Mouse (Mus musculus) embryonic facial prominence, embryonic 15.5 days (tissue): ENCODE data around the gene Tgds. TPM values are rescaled to one million over a fixed set of nuclear protein-coding genes. Genes with fewer than 3 reads are reported as not detected.
A peak's percentile ranks its signal among the peaks of the same experiment; 100 is the strongest.

Experiments
- ATAC-seq: fragments of 200-750 bp; cut with Nextera tagmentation; 2 replicates; pipeline ENCODE4 v1.8.0; 2017; ENCODE audit warnings: low read depth, moderate TSS enrichment; ENCODE audit not compliant: insufficient number of reproducible peaks, low FRiP score, low TSS enrichment
- H3K27ac ChIP-seq: fragments of 300-500 bp; sonication (generic); replicated peaks from 2 replicates; pipeline ENCODE4 v1.5.1; 2015; ENCODE audit warnings: mild to moderate bottlenecking, inconsistent platforms
- H3K27me3 ChIP-seq: fragments of 300-500 bp; sonication (generic); 2 replicates; pipeline ENCODE4 v1.6.1; 2015; ENCODE audit warnings: inconsistent platforms
- H3K36me3 ChIP-seq: fragments of 300-500 bp; sonication (generic); 2 replicates; pipeline ENCODE4 v1.6.1; 2015; ENCODE audit warnings: mild to moderate bottlenecking, inconsistent platforms
- H3K4me1 ChIP-seq: fragments of 300-500 bp; sonication (generic); 2 replicates; pipeline ENCODE4 v1.6.1; 2015; ENCODE audit warnings: inconsistent platforms
- H3K4me2 ChIP-seq: fragments of 300-500 bp; sonication (generic); replicated peaks from 2 replicates; pipeline ENCODE4 v1.6.1; 2015; ENCODE audit warnings: mild to moderate bottlenecking, inconsistent platforms
- H3K4me3 ChIP-seq: fragments of 300-500 bp; sonication (generic); replicated peaks from 2 replicates; pipeline ENCODE4 v1.5.1; 2015; ENCODE audit warnings: mild to moderate bottlenecking, inconsistent platforms
- H3K9ac ChIP-seq: fragments of 300-500 bp; sonication (generic); 2 replicates; pipeline ENCODE4 v1.6.1; 2015; ENCODE audit warnings: inconsistent platforms
- H3K9me3 ChIP-seq: fragments of 300-500 bp; sonication (generic); replicated peaks from 2 replicates; pipeline ENCODE4 v1.6.1; 2016; ENCODE audit warnings: inconsistent platforms
- whole genome bisulfite sequencing: fragments of 180-500 bp; shearing (Covaris S2); methylation state at CpG from one replicate; pipeline ENCODE4 v1.1.7; 2015; 5-methylcytosine and 5-hydroxymethylcytosine counted together
- polyA plus RNA-seq: library from polyadenylated mRNA; unstranded; fragments of >200 nt; fragmentation: Nextera tagmentation; extraction: Ambion mirVana; gene quantifications from 2 replicates; pipeline ENCODE4 v1.2.1, GENCODE M21; 2015

The Tgds gene
- 32.8 and 34.0 TPM in 2 replicates for polyA plus RNA-seq

DNA sequence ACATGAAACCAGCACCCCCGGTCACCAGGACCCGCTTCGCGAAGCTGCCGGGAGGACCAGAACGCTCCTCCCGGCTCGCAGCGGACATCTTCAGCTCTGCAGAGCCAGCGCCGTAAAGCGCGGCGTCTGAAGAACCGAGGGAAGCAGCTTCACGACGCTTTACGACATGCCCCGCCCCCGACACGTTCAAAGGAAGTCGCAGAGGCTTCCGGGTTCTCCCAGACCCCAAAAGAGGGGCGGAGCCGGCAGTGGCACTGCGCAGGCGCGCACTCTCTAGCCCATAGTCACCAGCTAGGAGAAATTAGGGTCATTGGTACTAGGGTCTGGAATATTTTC lies at the start of gene Tgds:
Gene Tgds, minus strand, starts transcription at position 114 of the 336 bp plus-strand sequence.
- Histone ChIP-seq H3K4me1 (peaks cover 25% of the 10 kb centered on the region), H3K9me3 (no peaks in the 10 kb centered on the region), H3K27me3 (no peaks in the 10 kb centered on the region), H3K4me2 (peak within 1 kb of the TSS; percentile 74), H3K4me3 (peak within 1 kb of the TSS; percentile 81), H3K9ac (peak within 1 kb of the TSS; percentile 52), H3K36me3 (peaks cover 17% of the 10 kb centered on the region; the same call in 1 of the 2 replicates), H3K27ac (peak within 1 kb of the TSS; percentile 58; the same call in 1 of the 2 replicates)
- peak; percentile 80 for ATAC-seq
- 0% methylated on average over 28 of the region's 28 CpGs for whole genome bisulfite sequencing

DNA sequence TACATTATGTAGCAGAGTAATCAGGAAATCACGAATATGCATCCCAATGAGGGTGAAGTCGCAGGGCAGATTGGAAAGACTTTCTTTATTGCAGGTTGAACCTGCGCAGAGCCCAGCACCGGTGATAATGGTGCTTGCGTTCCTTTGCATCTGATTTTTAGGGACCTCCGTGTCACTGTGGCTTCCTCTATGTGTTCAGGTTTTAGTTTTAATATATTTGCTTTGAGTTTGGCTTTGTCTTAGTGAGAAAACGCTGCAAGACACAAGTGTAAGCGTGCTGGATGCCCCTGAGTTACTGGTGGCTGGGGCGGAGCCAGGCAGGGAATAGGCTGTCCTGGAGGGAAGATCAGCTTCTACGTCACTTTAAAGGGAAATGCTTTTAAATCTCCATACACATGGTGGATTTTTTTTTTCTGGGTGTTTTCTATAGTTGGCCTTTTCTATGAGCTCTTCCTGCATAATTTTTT lies 48.2 kb upstream of the Tgds start:
- H3K9ac ChIP-seq: no peak overlapping the region
- H3K27ac ChIP-seq: peak overlapping the region; percentile 85
- peak overlapping the region; percentile 55 for H3K4me3 ChIP-seq
- peak; percentile 76; the same call in 1 of the 2 replicates for ATAC-seq
- peak overlapping the region; percentile 76 for H3K4me2 ChIP-seq
- H3K9me3 ChIP-seq: no peaks in the 10 kb centered on the region
- WGBS: 4% methylated on average over 10 of the region's 10 CpGs
- H3K36me3 ChIP-seq: no peaks in the 10 kb centered on the region
- no peaks in the 10 kb centered on the region for H3K27me3 ChIP-seq
- no peaks in the 10 kb centered on the region for H3K4me1 ChIP-seq

DNA sequence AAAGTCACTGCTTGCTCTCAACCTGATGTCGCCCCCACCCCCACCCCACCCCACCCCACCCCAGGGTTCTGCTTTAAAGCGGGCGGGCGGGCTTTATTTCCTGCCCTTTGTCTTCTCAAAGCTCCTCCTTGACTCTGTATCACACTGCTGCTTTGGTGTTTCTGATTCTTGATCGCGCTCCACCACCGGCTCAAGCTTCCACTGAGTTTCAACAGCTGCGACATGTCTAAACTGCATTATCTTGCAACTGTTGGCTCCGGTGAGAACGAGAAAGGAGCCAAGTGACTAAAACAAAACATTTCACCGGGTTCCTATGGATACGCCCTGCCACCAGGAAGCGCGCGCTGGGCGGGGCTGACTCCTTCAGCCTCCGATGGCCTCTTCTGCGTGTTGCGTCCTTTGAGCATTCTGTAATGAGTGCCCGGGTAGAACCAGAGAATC lies 47.6 kb upstream of the Tgds start:
- peak overlapping the region; percentile 76 for H3K4me2 ChIP-seq
- H3K4me3 ChIP-seq: peak overlapping the region; percentile 55
- no peaks in the 10 kb centered on the region for H3K9me3 ChIP-seq
- H3K27ac ChIP-seq: peak overlapping the region; percentile 85
- H3K4me1 ChIP-seq: no peaks in the 10 kb centered on the region
- H3K9ac ChIP-seq: peak overlapping the region; percentile 28; the same call in 1 of the 2 replicates
- H3K36me3 ChIP-seq: no peaks in the 10 kb centered on the region
- WGBS: under 1% methylated on average over 20 of the region's 20 CpGs
- H3K27me3 ChIP-seq: no peaks in the 10 kb centered on the region
- ATAC-seq: peak; percentile 80; the same call in 1 of the 2 replicates

DNA sequence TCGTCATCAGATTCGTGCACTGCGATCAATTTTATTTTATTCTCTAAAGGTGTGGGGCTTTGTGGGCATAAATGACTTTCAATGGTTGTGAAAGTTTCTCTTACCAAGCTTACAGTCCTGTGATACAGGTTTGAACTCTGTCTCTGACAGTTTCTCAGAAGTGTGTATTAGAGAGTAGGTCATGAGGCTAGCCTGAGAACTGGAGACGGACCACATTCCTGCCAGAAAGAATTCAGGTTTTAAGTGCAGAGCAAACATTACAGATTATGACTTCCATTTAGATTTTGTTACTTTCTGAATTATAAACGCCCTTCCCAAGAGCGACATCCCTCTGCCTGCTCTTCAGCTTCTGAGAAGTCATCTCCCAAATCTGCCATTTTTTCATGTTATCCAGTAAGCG lies 47.1 kb upstream of the Tgds start:
- no peak for ATAC-seq
- no peaks in the 10 kb centered on the region for H3K4me1 ChIP-seq
- peak overlapping the region; percentile 85 for H3K27ac ChIP-seq

DNA sequence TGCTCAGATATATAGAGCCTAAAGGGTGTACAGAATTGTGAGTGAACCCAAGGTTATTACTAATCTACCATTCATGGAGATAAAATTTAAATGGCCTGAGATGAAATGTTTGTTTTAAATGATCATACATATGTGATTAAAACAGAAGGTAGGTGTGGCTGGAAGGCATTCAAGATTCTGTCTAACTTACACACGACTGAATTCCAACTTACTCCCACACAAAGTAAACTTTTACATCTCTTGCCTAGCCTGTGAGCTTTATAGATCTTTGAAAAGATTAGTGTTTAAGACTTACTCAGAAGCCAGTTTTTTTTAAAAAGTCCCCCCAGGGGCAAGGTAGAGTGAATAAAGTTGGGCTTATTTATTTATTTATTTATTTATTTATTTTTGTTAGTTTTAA lies 46.7 kb upstream of the Tgds start:
- no peak for ATAC-seq
- H3K4me2 ChIP-seq: no peak overlapping the region
- no peaks in the 10 kb centered on the region for H3K4me1 ChIP-seq

More for the DNA sequence above, 47.1 kb upstream of the Tgds start:
- no peaks in the 10 kb centered on the region for H3K36me3 ChIP-seq
- peak overlapping the region; percentile 76 for H3K4me2 ChIP-seq
- WGBS: 32% methylated on average over 7 of the region's 7 CpGs
- H3K27me3 ChIP-seq: no peaks in the 10 kb centered on the region
- peak overlapping the region; percentile 55 for H3K4me3 ChIP-seq
- no peaks in the 10 kb centered on the region for H3K9me3 ChIP-seq
- H3K9ac ChIP-seq: 0 out of 2 replicates have a peak overlapping the region, but pooled peaks have one; percentile 28

DNA sequence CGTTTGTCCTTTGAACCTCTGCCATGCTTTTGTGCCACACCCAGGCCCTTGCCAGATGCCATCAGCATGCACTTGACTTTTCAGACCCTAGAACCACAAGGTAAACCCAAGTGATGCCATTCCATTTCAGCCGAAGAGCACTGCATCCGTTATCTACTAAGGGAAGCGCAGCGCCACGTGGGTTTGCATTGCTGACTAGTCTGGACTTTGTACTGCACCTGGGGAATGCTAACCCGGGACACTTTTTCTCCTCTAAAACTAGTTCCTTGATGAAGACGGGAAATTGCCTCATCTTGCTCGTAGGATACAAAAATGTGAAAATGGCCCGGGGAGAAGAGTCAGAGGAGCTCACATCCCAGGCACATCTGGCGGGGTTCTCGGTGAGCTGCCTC lies 43.1 kb upstream of the Tgds start:
- Histone ChIP-seq H3K4me1 (no peaks in the 10 kb centered on the region), H3K4me2 (no peak overlapping the region), H3K27me3 (no peaks in the 10 kb centered on the region), H3K4me3 (no peak overlapping the region), H3K9ac (no peak overlapping the region), H3K27ac (no peak overlapping the region), H3K9me3 (no peaks in the 10 kb centered on the region), H3K36me3 (no peaks in the 10 kb centered on the region)
- 61% methylated on average over 12 of the region's 12 CpGs for WGBS
- ATAC-seq: no peak

More for the DNA sequence above, 46.7 kb upstream of the Tgds start:
- Histone ChIP-seq H3K27ac (no peak overlapping the region), H3K9ac (no peak overlapping the region), H3K36me3 (no peaks in the 10 kb centered on the region), H3K4me3 (no peak overlapping the region), H3K9me3 (no peaks in the 10 kb centered on the region), H3K27me3 (no peaks in the 10 kb centered on the region)
- 36% methylated on average over 1 of the region's 1 CpGs for WGBS

DNA sequence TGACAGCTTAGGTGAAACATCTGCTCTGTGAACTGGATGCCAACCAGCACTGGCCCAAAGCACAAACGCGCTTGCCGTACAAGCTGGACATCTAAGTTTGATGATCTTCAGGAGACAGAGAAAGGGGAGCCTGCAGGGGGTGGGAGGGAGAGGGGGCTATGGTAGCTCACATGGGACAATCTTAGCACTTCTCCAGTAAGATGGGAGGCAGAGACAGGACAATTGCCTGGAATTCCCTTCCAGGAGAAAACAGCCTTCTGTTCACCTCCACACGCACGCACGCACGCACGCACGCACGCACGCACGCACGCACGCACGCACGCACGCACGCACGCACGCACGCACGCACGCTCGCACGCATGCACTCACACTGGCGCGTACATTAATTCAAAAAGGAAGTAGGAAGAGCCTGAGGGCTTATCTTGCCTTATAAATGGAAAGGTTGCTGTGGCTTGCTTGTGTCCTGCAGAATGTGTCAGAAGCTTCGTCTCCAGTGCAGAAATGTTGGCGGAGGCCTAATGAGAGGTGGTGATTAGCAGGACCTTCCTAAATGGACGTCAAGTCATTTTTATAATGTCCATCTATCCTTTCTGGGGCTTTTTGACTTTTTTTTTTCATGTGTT lies 42.6 kb upstream of the Tgds start:
- no peak overlapping the region for H3K27ac ChIP-seq
- 88% methylated on average over 30 of the region's 30 CpGs for WGBS
- H3K36me3 ChIP-seq: no peaks in the 10 kb centered on the region
- H3K9ac ChIP-seq: no peak overlapping the region
- no peak overlapping the region for H3K4me2 ChIP-seq
- no peaks in the 10 kb centered on the region for H3K4me1 ChIP-seq
- no peaks in the 10 kb centered on the region for H3K27me3 ChIP-seq
- no peaks in the 10 kb centered on the region for H3K9me3 ChIP-seq
- no peak for ATAC-seq
- no peak overlapping the region for H3K4me3 ChIP-seq

DNA sequence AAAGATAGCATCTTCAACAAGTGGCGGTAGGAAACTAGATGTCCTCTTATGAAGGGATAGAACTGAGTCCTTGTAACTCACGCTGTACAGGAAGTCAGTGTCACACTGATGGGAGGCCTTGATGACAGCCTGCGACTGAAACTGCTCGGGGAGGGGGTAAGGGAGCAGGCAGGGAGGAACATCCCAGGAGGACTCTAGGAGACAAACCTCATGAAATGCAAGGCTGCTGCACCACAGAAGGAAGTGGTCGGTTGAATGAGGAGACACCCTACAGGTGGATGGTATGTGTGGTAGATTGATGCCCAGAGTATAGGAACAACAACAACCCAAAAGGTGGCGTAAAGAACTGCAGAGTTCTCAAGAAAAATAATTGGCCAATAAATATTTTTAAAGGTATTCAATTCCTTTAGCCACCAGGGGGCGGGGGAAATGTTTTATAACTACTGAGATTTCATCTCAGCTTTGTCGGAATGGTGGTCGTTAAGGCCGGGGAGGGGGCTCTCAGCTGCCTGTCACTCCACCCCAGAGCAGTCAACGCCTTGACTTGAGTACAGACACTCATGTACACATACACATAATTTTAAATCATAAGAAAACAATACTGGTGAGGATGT lies 41.1 kb upstream of the Tgds start:
- no peaks in the 10 kb centered on the region for H3K9me3 ChIP-seq
- no peak overlapping the region for H3K9ac ChIP-seq
- H3K27ac ChIP-seq: no peak overlapping the region
- no peaks in the 10 kb centered on the region for H3K27me3 ChIP-seq
- H3K4me2 ChIP-seq: no peak overlapping the region
- no peak overlapping the region for H3K4me3 ChIP-seq
- H3K4me1 ChIP-seq: no peaks in the 10 kb centered on the region
- H3K36me3 ChIP-seq: peaks cover 9% of the 10 kb centered on the region
- no peak for ATAC-seq
- WGBS: 71% methylated on average over 11 of the region's 11 CpGs

DNA sequence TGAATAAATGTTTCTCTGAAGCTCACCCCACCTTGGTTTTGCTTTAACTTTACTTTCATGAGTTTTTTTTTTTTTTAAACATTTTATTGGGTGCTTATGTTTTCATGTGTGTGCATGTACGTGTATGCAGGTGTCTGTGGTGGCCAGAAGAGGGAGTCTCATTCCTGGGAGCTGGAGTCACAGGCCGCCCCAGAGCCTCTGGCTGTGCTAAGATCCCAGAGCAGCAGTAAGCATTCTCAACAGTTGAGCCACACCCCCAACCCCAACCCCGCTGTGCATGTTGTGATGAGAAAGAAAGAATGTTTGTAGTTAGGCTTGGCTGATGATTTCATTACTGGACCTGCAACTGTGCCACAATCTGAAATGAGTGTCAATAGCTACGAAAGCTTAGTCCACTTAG lies 36.2 kb upstream of the Tgds start:
- ATAC-seq: no peak
- no peak overlapping the region for H3K4me3 ChIP-seq
- 94% methylated on average over 4 of the region's 4 CpGs for WGBS
- no peaks in the 10 kb centered on the region for H3K9me3 ChIP-seq
- H3K27ac ChIP-seq: no peak overlapping the region
- H3K4me1 ChIP-seq: no peaks in the 10 kb centered on the region
- peaks cover 20% of the 10 kb centered on the region for H3K36me3 ChIP-seq
- H3K9ac ChIP-seq: no peak overlapping the region
- no peaks in the 10 kb centered on the region for H3K27me3 ChIP-seq
- no peak overlapping the region for H3K4me2 ChIP-seq

DNA sequence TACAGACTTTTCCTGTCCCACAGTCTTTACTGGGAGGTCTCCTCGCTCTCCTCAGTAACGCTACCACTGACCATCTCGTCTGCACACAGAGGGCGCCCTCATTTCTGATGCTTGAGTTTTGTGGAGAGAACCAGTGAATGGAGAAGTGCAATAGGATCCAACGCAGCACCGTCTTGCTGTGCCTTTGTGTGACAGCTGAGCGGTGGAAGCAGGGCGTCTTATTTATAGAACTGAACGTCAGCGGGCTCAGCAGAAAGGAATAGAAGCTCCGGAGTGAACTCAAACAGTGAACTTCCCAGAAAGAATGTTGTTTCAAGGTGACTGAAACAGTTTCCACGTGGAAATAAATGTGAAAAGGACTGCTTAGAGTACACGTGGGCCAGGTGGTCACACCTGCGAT lies 30.1 kb upstream of the Tgds start:
- Histone ChIP-seq H3K9ac (no peak overlapping the region), H3K27ac (no peak overlapping the region), H3K27me3 (no peaks in the 10 kb centered on the region), H3K4me3 (no peak overlapping the region), H3K4me1 (no peaks in the 10 kb centered on the region), H3K4me2 (no peak overlapping the region), H3K36me3 (peaks cover 57% of the 10 kb centered on the region), H3K9me3 (no peaks in the 10 kb centered on the region)
- ATAC-seq: no peak
- 76% methylated on average over 14 of the region's 14 CpGs for WGBS

DNA sequence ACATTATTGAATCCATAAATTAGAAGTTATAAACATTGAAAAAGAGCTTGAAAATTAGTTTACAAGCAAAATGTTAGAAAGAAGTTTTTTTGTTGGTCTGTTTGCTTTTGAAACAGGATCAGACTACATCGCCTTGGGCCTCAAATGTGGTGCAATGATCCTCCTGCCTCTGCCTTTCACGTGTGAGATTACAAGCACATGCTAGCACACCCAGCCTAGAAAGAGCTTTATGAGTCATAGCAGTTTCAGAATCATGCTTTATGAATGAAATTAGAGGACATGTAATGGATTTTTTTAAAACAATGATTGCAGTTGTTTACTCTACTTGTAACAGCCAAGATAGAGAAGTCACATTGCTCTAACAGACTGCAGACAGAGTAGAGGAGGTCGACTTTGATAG lies 29.2 kb upstream of the Tgds start:
- WGBS: 79% methylated on average over 3 of the region's 3 CpGs
- Histone ChIP-seq H3K4me1 (no peaks in the 10 kb centered on the region), H3K27ac (no peak overlapping the region), H3K36me3 (peaks cover 57% of the 10 kb centered on the region), H3K4me2 (no peak overlapping the region), H3K9ac (no peak overlapping the region), H3K9me3 (no peaks in the 10 kb centered on the region), H3K4me3 (no peak overlapping the region), H3K27me3 (no peaks in the 10 kb centered on the region)
- ATAC-seq: no peak
